Mouse (Mus musculus) limb, embryonic 14.5 days (tissue): Measurements from ENCODE around the gene Dazl. TPM values are rescaled to one million over a fixed set of nuclear protein-coding genes. Genes with fewer than 3 reads are reported as not detected.
A peak's percentile ranks its signal among the peaks of the same experiment; 100 is the strongest.

Experiments
- ATAC-seq: fragments of 200-750 bp; cut with Nextera tagmentation; 2 replicates; pipeline ENCODE4 v1.8.0; 2017; ENCODE audit warnings: low read depth, moderate number of reproducible peaks, moderate TSS enrichment; ENCODE audit not compliant: low FRiP score
- DNase-seq: peaks from one replicate; pipeline ENCODE4 v3.0.0-alpha.2; 2015; ENCODE audit warnings: low spot score
- H3K27ac ChIP-seq: fragments of 300-500 bp; sonication (generic); replicated peaks from 2 replicates; pipeline ENCODE4 v1.5.1; 2014; ENCODE audit warnings: low read depth, mild to moderate bottlenecking, low read length, moderate library complexity, mixed read lengths
- H3K27me3 ChIP-seq: fragments of 300-500 bp; sonication (generic); 2 replicates; pipeline ENCODE4 v1.6.1; 2014; ENCODE audit warnings: low read length, mixed read lengths; ENCODE audit not compliant: control insufficient read depth, insufficient read depth
- H3K36me3 ChIP-seq: fragments of 300-500 bp; sonication (generic); 2 replicates; pipeline ENCODE4 v1.6.1; 2014; ENCODE audit warnings: mild to moderate bottlenecking, low read length, moderate library complexity, mixed read lengths; ENCODE audit not compliant: control insufficient read depth, insufficient read depth
- H3K4me1 ChIP-seq: fragments of 300-500 bp; sonication (generic); 2 replicates; pipeline ENCODE4 v1.6.1; 2014; ENCODE audit warnings: antibody characterized with exemption, low read length, mixed read lengths; ENCODE audit not compliant: control insufficient read depth, insufficient read depth
- H3K4me2 ChIP-seq: fragments of 300-500 bp; sonication (generic); replicated peaks from 2 replicates; pipeline ENCODE4 v1.6.1; 2014; ENCODE audit warnings: low read depth, mild to moderate bottlenecking, low read length, moderate library complexity; ENCODE audit not compliant: severe bottlenecking
- H3K4me3 ChIP-seq: fragments of 300-500 bp; sonication (generic); replicated peaks from 2 replicates; pipeline ENCODE4 v1.5.1; 2014; ENCODE audit warnings: low read length
- H3K9ac ChIP-seq: fragments of 300-500 bp; sonication (generic); 2 replicates; pipeline ENCODE4 v1.6.1; 2014; ENCODE audit warnings: mild to moderate bottlenecking, low read depth, low read length, moderate library complexity; ENCODE audit not compliant: severe bottlenecking
- H3K9me3 ChIP-seq: fragments of 300-500 bp; sonication (generic); 2 replicates; pipeline ENCODE4 v1.6.1; 2016; ENCODE audit warnings: low read length; ENCODE audit not compliant: control insufficient read depth
- POLR2A ChIP-seq: fragments of 200-500 bp; IDR thresholded peaks from 2 replicates; pipeline ENCODE4 v1.8.0; 2012; ENCODE audit warnings: inconsistent platforms, mild to moderate bottlenecking, moderate library complexity, borderline replicate concordance; ENCODE audit not compliant: insufficient read depth, insufficient read length; ENCODE audit errors: extremely low read depth
- WGBS: fragments of 180-500 bp; shearing (Covaris S2); extraction: QIAGEN DNeasy Blood & Tissue Kit; methylation state at CpG from one replicate; pipeline ENCODE4 v1.1.7; 2014; 5-methylcytosine and 5-hydroxymethylcytosine counted together
- polyA plus RNA-seq, 2 experiments: library from polyadenylated mRNA; depleted of rRNA in 1 of 2; stranded (reverse) in 1 of 2; unstranded in 1 of 2; fragments of >200 nt; fragmentation: Nextera tagmentation in 1 of 2; extraction: Ambion mirVana in 1 of 2; gene quantifications; 2 replicates each; pipeline versions ENCODE4 v1.2.1 to v1.2.3; 2012 to 2014

The Dazl gene
- polyA plus RNA-seq (2012; rRNA removed) (0.09 and 0.12 TPM in 2 replicates), polyA plus RNA-seq (2014; fragmentation: Nextera tagmentation; extraction: Ambion mirVana) (0.32 TPM in 1 of 2 replicates, not detected in the other)

DNA sequence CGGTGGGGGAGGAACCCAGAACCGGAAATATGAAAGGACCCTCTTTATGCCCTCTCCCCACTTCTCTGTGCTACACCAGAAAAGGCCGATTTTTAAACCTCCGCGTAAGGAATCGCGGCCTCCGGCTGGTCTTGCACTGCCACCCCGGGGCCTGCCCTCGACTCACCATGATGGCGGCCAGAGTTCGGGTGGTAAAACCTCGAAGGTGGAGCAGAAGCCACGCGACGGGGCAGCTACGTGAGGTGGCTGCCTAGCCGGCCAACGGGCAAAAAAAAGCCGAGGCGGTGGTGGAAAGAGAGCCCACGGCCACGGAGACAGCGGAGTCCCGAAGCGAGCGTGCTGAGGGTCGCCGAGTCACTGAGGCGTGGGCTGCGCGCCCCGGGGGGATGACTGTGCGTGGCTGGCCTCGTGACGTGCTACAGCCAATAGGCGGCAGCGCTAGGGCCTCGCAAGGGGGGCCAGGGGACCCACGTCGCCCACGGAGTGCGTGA is at the start of gene Dazl:
Gene Dazl, minus strand, starts transcription at position 396 of the 491 bp plus-strand sequence.
- WGBS = 94% methylated on average over 42 of the region's 43 CpGs
- DNase-seq (no peak), ATAC-seq (no peak)
- Histone ChIP-seq H3K36me3 (no peaks in the 10 kb centered on the region), H3K9me3 (peaks cover 14% of the 10 kb centered on the region), H3K27ac (peak within 1 kb of the TSS; percentile 44; the same call in 1 of the 2 replicates), H3K4me1 (no peaks in the 10 kb centered on the region), H3K4me3 (peak within 1 kb of the TSS; percentile 39), H3K9ac (peak within 1 kb of the TSS; percentile 59), H3K4me2 (peak within 1 kb of the TSS; percentile 49), H3K27me3 (no peaks in the 10 kb centered on the region)
- no peak for TF ChIP-seq POLR2A

DNA sequence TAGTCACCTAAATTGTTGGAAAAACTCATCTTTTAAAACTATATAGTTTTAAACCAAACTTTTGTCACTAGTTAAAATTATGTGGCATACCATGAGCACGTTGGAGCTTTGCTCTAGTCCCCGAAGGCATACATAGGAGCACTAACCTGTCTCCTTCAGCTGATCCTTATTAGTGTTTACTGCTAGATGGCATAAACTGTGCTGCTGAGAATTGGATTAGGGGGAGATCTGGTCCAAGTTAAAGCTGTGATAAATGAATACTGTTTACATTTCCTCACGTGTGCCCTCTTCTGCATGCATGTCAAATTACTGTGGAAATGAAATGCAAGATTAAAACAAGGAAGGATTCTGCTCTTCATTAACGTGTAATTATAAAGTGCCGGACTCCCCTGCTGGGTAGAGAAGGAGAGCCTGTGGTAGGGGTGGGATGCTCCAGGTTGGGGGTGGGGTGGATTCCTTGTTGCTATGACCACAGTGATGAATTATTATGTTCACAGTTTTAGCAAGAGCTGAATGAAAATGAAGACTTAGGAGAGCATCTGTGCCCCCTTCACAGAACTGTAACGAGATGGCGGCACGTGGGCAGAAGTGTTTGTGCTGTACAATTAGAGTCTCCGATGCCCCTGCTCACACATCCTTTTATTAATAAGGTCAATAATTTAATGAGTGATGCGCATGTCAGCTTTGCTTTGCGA is 48.6 kb upstream of the Dazl start:
- Histone ChIP-seq H3K9me3 (no peaks in the 10 kb centered on the region), H3K27me3 (no peaks in the 10 kb centered on the region), H3K4me3 (no peak overlapping the region), H3K9ac (no peak overlapping the region), H3K4me2 (no peak overlapping the region), H3K4me1 (no peaks in the 10 kb centered on the region), H3K36me3 (no peaks in the 10 kb centered on the region), H3K27ac (no peak overlapping the region)
- WGBS = 61% methylated on average over 11 of the region's 11 CpGs
- no peak for ATAC-seq
- DNase-seq = no peak
- no peak for TF ChIP-seq POLR2A

DNA sequence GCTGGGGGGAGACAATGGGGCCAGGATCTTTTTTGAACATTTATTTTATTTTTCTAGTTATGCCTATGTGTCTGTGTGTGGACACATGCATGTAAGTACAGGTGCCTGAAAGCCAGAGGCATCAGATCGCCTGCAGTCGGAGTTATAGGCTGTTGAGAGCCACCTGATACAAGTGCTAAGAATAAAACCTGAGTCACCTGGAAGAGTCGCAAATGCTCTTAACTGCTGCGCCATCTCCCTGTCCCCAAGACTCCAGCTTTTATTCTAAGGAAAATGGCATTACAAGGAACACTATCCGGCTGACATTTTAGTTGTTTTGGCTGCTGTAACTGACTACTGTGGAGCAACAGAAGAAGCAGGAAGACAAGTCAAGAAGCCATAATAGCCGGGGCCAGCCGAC is 45.5 kb upstream of the Dazl start:
- no peaks in the 10 kb centered on the region for H3K27me3 ChIP-seq
- H3K9ac ChIP-seq = no peak overlapping the region
- no peak for DNase-seq
- H3K4me3 ChIP-seq = no peak overlapping the region
- H3K9me3 ChIP-seq = no peaks in the 10 kb centered on the region
- no peak overlapping the region for H3K4me2 ChIP-seq
- H3K36me3 ChIP-seq = no peaks in the 10 kb centered on the region
- TF ChIP-seq POLR2A = no peak
- H3K27ac ChIP-seq = no peak overlapping the region
- no peak for ATAC-seq
- no peaks in the 10 kb centered on the region for H3K4me1 ChIP-seq
- 84% methylated on average over 7 of the region's 7 CpGs for WGBS

- Histone ChIP-seq H3K4me3 (no peak overlapping the region), H3K4me2 (no peak overlapping the region), H3K4me1 (no peaks in the 10 kb centered on the region), H3K9me3 (no peaks in the 10 kb centered on the region), H3K9ac (no peak overlapping the region), H3K27ac (no peak overlapping the region), H3K36me3 (no peaks in the 10 kb centered on the region), H3K27me3 (no peaks in the 10 kb centered on the region)
- DNase-seq = peak; percentile 12
- no peak for TF ChIP-seq POLR2A
- WGBS = 85% methylated on average over 2 of the region's 2 CpGs
- ATAC-seq = no peak
Measured at GRCm38 (mm10) chr17:50335776-50336175, 42.3 kb upstream of the Dazl start.

- no peak overlapping the region for H3K4me2 ChIP-seq
- no peak for DNase-seq
- H3K9me3 ChIP-seq = no peaks in the 10 kb centered on the region
- WGBS = 80% methylated on average over 5 of the region's 5 CpGs
- no peak for TF ChIP-seq POLR2A
- ATAC-seq = no peak
- H3K27ac ChIP-seq = no peak overlapping the region
- H3K27me3 ChIP-seq = no peaks in the 10 kb centered on the region
- no peak overlapping the region for H3K4me3 ChIP-seq
- H3K9ac ChIP-seq = no peak overlapping the region
- no peaks in the 10 kb centered on the region for H3K36me3 ChIP-seq
- no peaks in the 10 kb centered on the region for H3K4me1 ChIP-seq
Measured at GRCm38 (mm10) chr17:50334694-50335093, 41.3 kb upstream of the Dazl start.
